Mouse (Mus musculus) c-Kit-positive CD71-positive TER-119-negative erythroid progenitor cells, embryonic 14.5 days (primary cell): ENCODE measurements around the gene Zfc3h1.

Experiments
- DNase-seq: peaks from one replicate; pipeline ENCODE4 v3.0.0-alpha.2; 2013; ENCODE audit warnings: low read depth

The Zfc3h1 gene

GRCm38 (mm10) chr10:115384221-115385017 is at the start of gene Zfc3h1, which contains the start of gene Thap2:
Zfc3h1 (plus strand) TSS chr10:115384959.
Thap2 (minus strand) TSS chr10:115384443.
- peak; percentile 97 for DNase-seq

- DNase-seq = no peak
Measured at GRCm38 (mm10) chr10:115336901-115337300, 47.9 kb upstream of the Zfc3h1 start.

- DNase-seq = no peak
Measured at GRCm38 (mm10) chr10:115339820-115340328, 44.9 kb upstream of the Zfc3h1 start.

GRCm38 (mm10) chr10:115342771-115343425 is 41.9 kb upstream of the Zfc3h1 start:
- no peak for DNase-seq

GRCm38 (mm10) chr10:115346444-115346843 is 38.3 kb upstream of the Zfc3h1 start:
- no peak for DNase-seq

GRCm38 (mm10) chr10:115348131-115348530 is 36.6 kb upstream of the Zfc3h1 start:
- no peak for DNase-seq

- DNase-seq = no peak
Measured at GRCm38 (mm10) chr10:115349029-115349428, 35.7 kb upstream of the Zfc3h1 start.

GRCm38 (mm10) chr10:115349509-115349908 is 35.2 kb upstream of the Zfc3h1 start:
- no peak for DNase-seq

- no peak for DNase-seq
Measured at GRCm38 (mm10) chr10:115350810-115351397, 33.9 kb upstream of the Zfc3h1 start.

GRCm38 (mm10) chr10:115354553-115354952 is 30.2 kb upstream of the Zfc3h1 start:
- DNase-seq = no peak

GRCm38 (mm10) chr10:115355016-115355415 is 29.7 kb upstream of the Zfc3h1 start:
- no peak for DNase-seq

GRCm38 (mm10) chr10:115356106-115356505 is 28.7 kb upstream of the Zfc3h1 start:
- no peak for DNase-seq

- no peak for DNase-seq
Measured at GRCm38 (mm10) chr10:115358216-115358919, 26.4 kb upstream of the Zfc3h1 start.

- no peak for DNase-seq
Measured at GRCm38 (mm10) chr10:115359066-115359465, 25.7 kb upstream of the Zfc3h1 start.

- DNase-seq = peak; percentile 96
Measured at GRCm38 (mm10) chr10:115361840-115362622, 22.7 kb upstream of the Zfc3h1 start, which contains the start of gene Tmem19. Tmem19 (minus strand) TSS chr10:115362501.

- DNase-seq = no peak
Measured at GRCm38 (mm10) chr10:115362623-115362964, 22.2 kb upstream of the Zfc3h1 start.

- no peak for DNase-seq
Measured at GRCm38 (mm10) chr10:115363151-115363550, 21.6 kb upstream of the Zfc3h1 start.

- no peak for DNase-seq
Measured at GRCm38 (mm10) chr10:115381506-115382084, 3.2 kb upstream of the Zfc3h1 start.

- no peak for DNase-seq
Measured at GRCm38 (mm10) chr10:115382846-115383643, 1.7 kb upstream of the Zfc3h1 start.

GRCm38 (mm10) chr10:115383644-115384220 is 1.0 kb upstream of the Zfc3h1 start:
- DNase-seq = peak; percentile 40
